Mouse (Mus musculus): ENCODE measurements around the gene Gm5134. TPM values are rescaled to one million over a fixed set of nuclear protein-coding genes. Genes with fewer than 3 reads are reported as not detected.

Gene Gm5134
- polyA plus RNA-seq, 1 experiment from 2014 or later = not detected

- 54% methylated on average over 18 of the region's 18 CpGs for WGBS
- H3K27me3 ChIP-seq (replicated peaks; ENCODE audit: control insufficient read depth, insufficient read depth, low read length) = peaks cover 2% of the 10 kb centered on the region; the same call in 1 of the 2 replicates
- H3K36me3 ChIP-seq (ENCODE audit: control insufficient read depth, insufficient read depth) = no peaks in the 10 kb centered on the region
- no peak for ATAC-seq
- H3K9ac ChIP-seq (ENCODE audit: low read depth, low read length) = no peak overlapping the region
- H3K4me2 ChIP-seq (replicated peaks; ENCODE audit: low read depth) = peak overlapping the region; percentile 85
- H3K27ac ChIP-seq (ENCODE audit: low read depth, low read length) = no peak overlapping the region
- no peak for TF ChIP-seq CTCF (IDR thresholded peaks at IDR 0.05; ENCODE audit: low read depth)
- H3K4me1 ChIP-seq (replicated peaks; ENCODE audit: control insufficient read depth, insufficient read depth, low read length) = no peaks in the 10 kb centered on the region; the same call in 1 of the 2 replicates
- H3K4me3 ChIP-seq (ENCODE audit: low read depth, low read length) = no peak overlapping the region
- H3K9me3 ChIP-seq (ENCODE audit: control insufficient read depth) = no peaks in the 10 kb centered on the region
Measured at GRCm38 (mm10) chr10:75936909-75937667, 17.2 kb upstream of the Gm5134 start.

GRCm38 (mm10) chr10:75937851-75938643 lies 16.3 kb upstream of the Gm5134 start:
- TF ChIP-seq CTCF (IDR thresholded peaks at IDR 0.05; ENCODE audit: low read depth) = no peak
- no peaks in the 10 kb centered on the region for H3K36me3 ChIP-seq (ENCODE audit: control insufficient read depth, insufficient read depth)
- H3K9ac ChIP-seq (ENCODE audit: low read depth, low read length) = no peak overlapping the region
- 48% methylated on average over 10 of the region's 10 CpGs for WGBS
- H3K4me2 ChIP-seq (replicated peaks; ENCODE audit: low read depth) = no peak overlapping the region
- no peaks in the 10 kb centered on the region for H3K4me1 ChIP-seq (replicated peaks; ENCODE audit: control insufficient read depth, insufficient read depth, low read length)
- no peaks in the 10 kb centered on the region for H3K9me3 ChIP-seq (ENCODE audit: control insufficient read depth)
- H3K4me3 ChIP-seq (ENCODE audit: low read depth, low read length) = no peak overlapping the region
- no peaks in the 10 kb centered on the region for H3K27me3 ChIP-seq (replicated peaks; ENCODE audit: control insufficient read depth, insufficient read depth, low read length)
- H3K27ac ChIP-seq (ENCODE audit: low read depth, low read length) = no peak overlapping the region
- ATAC-seq = no peak

- ATAC-seq = no peak
- H3K9ac ChIP-seq (ENCODE audit: low read depth, low read length) = no peak overlapping the region
- no peaks in the 10 kb centered on the region for H3K9me3 ChIP-seq (ENCODE audit: control insufficient read depth)
- TF ChIP-seq CTCF (IDR thresholded peaks at IDR 0.05; ENCODE audit: low read depth) = no peak
- H3K27me3 ChIP-seq (replicated peaks; ENCODE audit: control insufficient read depth, insufficient read depth, low read length) = no peaks in the 10 kb centered on the region
- H3K4me1 ChIP-seq (replicated peaks; ENCODE audit: control insufficient read depth, insufficient read depth, low read length) = no peaks in the 10 kb centered on the region
- no peak overlapping the region for H3K27ac ChIP-seq (ENCODE audit: low read depth, low read length)
- no peaks in the 10 kb centered on the region for H3K36me3 ChIP-seq (ENCODE audit: control insufficient read depth, insufficient read depth)
- H3K4me3 ChIP-seq (ENCODE audit: low read depth, low read length) = no peak overlapping the region
- H3K4me2 ChIP-seq (replicated peaks; ENCODE audit: low read depth) = no peak overlapping the region
- 58% methylated on average over 9 of the region's 9 CpGs for WGBS
Measured at GRCm38 (mm10) chr10:75939481-75940234, 14.7 kb upstream of the Gm5134 start.

- TF ChIP-seq CTCF (IDR thresholded peaks at IDR 0.05; ENCODE audit: low read depth) = no peak
- H3K27me3 ChIP-seq (replicated peaks; ENCODE audit: control insufficient read depth, insufficient read depth, low read length) = no peaks in the 10 kb centered on the region
- 79% methylated on average over 5 of the region's 5 CpGs for WGBS
- H3K4me2 ChIP-seq (replicated peaks; ENCODE audit: low read depth) = no peak within 1 kb of the TSS
- H3K9ac ChIP-seq (ENCODE audit: low read depth, low read length) = no peak within 1 kb of the TSS
- H3K9me3 ChIP-seq (ENCODE audit: control insufficient read depth) = no peaks in the 10 kb centered on the region
- no peaks in the 10 kb centered on the region for H3K4me1 ChIP-seq (replicated peaks; ENCODE audit: control insufficient read depth, insufficient read depth, low read length)
- ATAC-seq = no peak
- H3K36me3 ChIP-seq (ENCODE audit: control insufficient read depth, insufficient read depth) = no peaks in the 10 kb centered on the region
- no peak within 1 kb of the TSS for H3K27ac ChIP-seq (ENCODE audit: low read depth, low read length)
- no peak within 1 kb of the TSS for H3K4me3 ChIP-seq (ENCODE audit: low read depth, low read length)
Measured at GRCm38 (mm10) chr10:75940520-75940919, 13.8 kb upstream of the Gm5134 start, which contains the start of gene Gm867. Gene Gm867, minus strand, starts transcription at chr10:75940672.

- ATAC-seq = no peak
- WGBS = 82% methylated on average over 9 of the region's 9 CpGs
- H3K36me3 ChIP-seq (ENCODE audit: control insufficient read depth, insufficient read depth) = no peaks in the 10 kb centered on the region
- no peaks in the 10 kb centered on the region for H3K4me1 ChIP-seq (replicated peaks; ENCODE audit: control insufficient read depth, insufficient read depth, low read length)
- H3K27ac ChIP-seq (ENCODE audit: low read depth, low read length) = no peak overlapping the region
- H3K9me3 ChIP-seq (ENCODE audit: control insufficient read depth) = no peaks in the 10 kb centered on the region
- TF ChIP-seq CTCF (IDR thresholded peaks at IDR 0.05; ENCODE audit: low read depth) = no peak
- no peaks in the 10 kb centered on the region for H3K27me3 ChIP-seq (replicated peaks; ENCODE audit: control insufficient read depth, insufficient read depth, low read length)
- H3K9ac ChIP-seq (ENCODE audit: low read depth, low read length) = no peak overlapping the region
- no peak overlapping the region for H3K4me2 ChIP-seq (replicated peaks; ENCODE audit: low read depth)
- no peak overlapping the region for H3K4me3 ChIP-seq (ENCODE audit: low read depth, low read length)
Measured at GRCm38 (mm10) chr10:75941042-75941824, 13.1 kb upstream of the Gm5134 start.
